Mouse (Mus musculus): ENCODE results near the gene Iffo1. TPM values are rescaled to one million over a fixed set of nuclear protein-coding genes. Genes with fewer than 3 reads are reported as not detected.

Gene Iffo1
- total RNA-seq (2021): 10 to 100 TPM; 49.7 to 50.7 TPM
- long read RNA-seq, partial matches to known transcripts: 12 of 26 reads
- long read RNA-seq, other reads (novel, unspliced or antisense): 10 of 26 reads

DNA sequence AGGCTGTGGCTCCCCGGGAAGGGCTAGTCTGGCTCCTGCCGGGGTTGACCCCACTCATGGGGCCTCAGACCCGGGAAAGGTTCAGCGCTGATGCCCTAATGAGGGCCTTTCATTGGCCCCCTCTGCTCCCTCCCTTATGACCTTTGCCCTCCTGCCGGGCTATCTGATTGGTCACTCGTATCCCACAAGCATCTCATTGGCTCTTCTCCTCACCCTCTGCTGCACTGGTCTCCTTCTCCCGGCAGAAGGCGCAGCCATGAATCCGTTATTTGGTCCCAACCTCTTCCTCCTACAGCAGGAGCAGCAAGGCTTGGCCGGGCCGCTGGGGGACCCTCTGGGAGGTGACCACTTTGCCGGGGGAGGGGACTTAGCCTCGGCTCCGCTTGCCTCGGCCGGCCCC lies at the start of gene Iffo1:
Iffo1 (plus strand) TSS at position 241 of the 400 bp plus-strand sequence.
- peak; percentile 89 to 93 for DNase-seq (ENCODE audit: low spot score in 2 of 2)

DNA sequence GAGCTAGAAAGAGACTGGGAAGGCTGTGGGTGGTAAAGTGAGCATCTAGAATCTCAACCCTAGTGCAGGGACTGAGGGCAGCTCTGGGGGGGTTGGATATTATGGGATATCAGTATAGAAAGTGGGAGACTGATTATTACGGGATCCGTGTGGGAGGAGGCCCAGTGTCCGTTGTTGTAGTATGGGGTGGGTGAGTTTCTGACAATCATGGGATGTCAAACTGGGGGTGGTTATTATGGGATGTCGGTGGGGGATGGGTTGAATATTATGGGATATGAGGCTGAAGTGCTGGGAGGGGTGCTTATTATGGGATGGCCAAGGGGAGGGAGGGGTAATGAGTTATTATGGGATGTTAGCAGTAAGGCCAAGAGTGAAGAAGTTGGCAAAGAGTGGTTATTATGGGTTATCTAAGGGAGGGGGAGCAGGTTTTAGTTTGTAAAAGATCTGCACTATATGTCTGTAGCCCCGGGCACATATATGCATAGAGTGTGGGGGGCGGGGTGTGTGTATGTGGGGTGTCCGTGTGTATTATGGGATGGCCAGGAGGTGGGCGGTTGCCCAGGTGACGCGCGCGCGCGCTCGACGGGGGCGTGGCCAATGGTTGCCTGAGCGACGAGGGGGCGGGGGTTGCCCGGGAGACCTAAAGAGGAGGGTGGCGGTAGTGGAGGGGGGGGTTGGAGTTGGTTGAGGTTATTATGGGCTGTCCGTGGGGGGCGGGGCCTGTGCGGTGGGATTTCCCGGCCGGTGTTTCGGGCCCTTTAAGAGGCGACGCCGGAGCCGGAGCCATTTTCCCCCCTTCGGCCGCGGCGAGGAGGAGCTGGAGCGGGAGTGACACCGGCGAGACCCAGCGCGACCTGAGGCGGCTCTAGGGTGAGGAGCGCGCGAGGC lies 49.4 kb upstream of the Iffo1 start, which contains the start of gene Chd4:
Chd4 (plus strand) TSS at position 591 of the 888 bp plus-strand sequence.
- peak; percentile 96 to 98 for DNase-seq (ENCODE audit: low spot score in 2 of 2)

DNA sequence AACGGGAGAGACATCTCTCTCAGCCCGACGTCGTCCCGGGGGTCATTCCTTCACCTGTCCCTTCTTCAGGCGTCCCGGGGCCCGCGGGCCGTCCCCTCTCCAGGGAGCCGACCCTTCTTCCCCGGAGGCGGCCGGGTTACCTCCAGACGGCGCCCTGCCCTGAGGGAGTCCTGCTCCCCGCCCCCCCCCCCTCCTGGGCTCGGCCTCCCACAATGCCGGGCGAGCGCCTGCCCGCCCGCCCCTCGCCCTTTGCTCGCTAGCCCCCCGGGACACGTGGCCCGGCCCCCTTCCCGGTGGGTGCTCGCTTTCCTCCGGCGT lies 48.8 kb upstream of the Iffo1 start:
- no peak for DNase-seq (ENCODE audit: low spot score in 2 of 2)

DNA sequence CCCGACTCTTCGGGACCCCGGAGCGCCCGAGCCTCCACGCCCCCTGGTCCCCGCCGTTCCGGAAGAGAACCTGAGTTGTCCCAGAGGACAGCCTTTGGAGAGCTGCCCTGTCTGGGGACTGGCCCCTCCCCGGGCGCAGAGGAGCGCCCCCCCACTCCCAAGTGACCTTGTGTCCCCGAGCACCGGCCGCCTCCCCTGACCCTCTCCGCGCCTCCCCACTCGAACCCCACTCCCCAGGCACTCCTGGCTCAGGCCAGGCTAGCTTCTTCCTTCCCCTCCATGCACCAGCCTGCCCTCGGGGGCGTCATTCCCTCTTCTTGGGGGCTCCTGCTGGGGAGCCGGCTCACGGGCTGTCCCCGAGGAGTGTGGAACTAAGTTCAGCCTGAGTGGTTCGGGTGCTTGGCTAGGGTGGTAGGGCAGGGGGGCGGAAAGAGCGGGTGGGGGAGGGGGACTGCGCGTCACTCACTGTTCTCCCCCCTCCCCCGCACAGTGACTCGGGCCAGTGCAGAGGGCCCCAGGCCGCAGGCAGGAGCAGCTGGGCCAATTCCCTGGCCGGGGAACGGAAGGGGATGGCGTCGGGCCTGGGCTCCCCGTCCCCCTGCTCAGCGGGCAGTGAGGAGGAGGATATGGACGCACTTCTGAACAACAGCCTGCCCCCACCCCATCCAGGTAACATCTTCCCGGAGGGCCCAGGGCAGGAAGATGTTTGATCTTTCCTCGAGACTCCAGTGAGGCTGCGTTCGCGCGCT lies 48.3 kb upstream of the Iffo1 start:
- DNase-seq (ENCODE audit: low spot score in 2 of 2): peak; percentile 64 to 74

DNA sequence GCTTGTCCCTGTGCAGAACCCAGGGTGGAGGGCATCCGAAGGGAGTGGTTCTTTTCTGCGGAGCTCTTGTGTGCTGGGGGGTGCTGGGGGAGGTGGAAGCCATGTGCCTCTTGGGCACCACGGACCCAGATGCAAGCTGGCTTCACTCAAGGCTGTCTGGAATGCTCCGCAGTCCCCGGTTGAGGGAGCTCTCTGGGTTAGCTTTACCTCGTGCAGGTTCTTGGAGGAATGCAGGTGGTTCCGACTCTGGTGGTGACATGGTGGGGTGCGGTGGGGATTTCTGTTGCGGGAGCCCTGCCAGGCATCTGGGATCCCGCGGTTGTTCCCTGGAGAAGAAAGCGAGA lies 47.7 kb upstream of the Iffo1 start:
- no peak for DNase-seq (ENCODE audit: low spot score in 2 of 2)

DNA sequence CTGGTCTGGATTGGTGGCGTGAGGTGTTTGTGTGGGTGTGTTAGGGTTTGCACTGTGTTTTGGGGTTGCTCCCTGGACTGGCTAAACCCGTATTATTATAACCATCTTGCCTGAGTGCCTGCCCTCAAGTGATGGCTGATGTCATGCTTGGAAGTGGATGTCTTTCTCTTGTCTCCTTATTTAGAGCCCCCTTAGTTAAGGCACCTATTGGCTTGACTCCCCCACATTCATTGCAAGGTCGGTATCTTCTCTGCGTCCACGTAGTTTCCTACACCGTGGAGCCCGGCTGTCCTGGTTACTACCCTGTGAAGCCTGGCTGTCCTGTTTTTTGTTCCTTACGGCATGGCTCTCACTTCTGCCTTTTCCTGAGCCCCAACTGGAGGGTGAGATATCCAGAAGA lies 47.1 kb upstream of the Iffo1 start:
- DNase-seq (ENCODE audit: low spot score in 2 of 2): no peak

DNA sequence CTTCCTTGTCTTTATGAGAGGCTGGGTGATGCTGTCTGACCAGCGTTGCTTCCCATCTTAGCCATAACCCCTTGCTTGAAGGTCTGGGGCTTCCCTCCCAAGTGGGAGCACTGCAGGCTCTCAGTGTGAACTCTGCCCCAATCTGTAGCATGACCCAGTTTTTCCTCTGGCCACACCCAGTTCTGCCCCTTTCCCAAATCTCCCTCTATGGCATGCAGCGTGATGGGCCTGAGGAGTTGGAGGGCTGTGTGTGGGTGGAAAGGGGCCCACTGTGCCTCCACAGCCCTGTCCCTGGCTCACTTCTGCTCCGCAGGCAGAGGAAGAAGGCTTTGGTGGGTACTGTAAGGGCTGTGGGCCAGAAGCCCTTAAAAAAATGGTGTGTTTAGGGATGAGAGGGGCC lies 46.5 kb upstream of the Iffo1 start:
- DNase-seq (ENCODE audit: low spot score in 2 of 2): peak in 1 of 2 experiments; percentile 19

DNA sequence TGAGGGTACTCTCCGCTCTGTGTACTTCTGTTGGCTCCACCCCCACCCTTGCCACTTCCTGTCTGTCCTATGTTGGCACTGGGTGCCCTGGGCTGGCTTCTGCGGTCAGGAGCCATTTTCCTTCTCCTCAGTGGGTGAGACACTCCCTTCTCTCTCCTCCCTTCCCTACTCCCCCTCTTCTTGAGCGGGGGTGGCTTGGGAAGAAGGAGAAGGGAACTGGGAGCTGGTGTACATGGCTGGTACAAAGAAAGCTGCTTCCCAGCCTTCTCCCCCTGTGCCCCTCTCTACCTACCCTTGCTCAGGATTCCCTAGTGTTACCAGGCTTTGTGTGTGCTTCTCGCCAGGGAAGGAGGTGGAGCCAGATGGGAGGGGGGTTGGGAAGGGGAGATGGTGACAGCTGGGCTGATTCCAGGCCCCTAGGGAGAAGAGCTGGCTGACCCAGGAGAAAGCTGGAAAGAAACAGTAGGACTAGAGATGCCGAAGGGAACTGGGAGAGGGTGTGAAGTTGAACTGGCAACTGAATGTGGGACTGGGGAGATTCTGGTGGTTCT lies 45.5 kb upstream of the Iffo1 start:
- DNase-seq (ENCODE audit: low spot score in 2 of 2): peak in 1 of 2 experiments; percentile 63

DNA sequence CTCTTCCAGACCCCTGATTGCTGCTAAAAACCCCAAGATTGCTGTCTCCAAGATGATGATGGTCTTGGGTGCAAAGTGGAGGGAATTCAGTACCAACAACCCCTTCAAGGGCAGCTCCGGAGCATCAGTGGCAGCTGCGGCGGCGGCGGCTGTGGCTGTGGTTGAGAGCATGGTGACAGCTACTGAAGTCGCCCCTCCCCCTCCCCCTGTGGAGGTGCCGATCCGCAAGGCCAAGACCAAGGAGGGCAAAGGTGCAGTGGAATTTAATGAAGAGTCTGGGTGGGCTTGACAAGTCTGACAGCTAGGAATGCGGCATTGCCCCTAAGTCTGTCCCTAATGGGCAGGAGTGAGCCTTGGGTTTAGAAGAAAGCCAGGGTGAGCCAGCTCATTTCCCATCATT lies 43.6 kb upstream of the Iffo1 start:
- DNase-seq (ENCODE audit: low spot score in 2 of 2): no peak

DNA sequence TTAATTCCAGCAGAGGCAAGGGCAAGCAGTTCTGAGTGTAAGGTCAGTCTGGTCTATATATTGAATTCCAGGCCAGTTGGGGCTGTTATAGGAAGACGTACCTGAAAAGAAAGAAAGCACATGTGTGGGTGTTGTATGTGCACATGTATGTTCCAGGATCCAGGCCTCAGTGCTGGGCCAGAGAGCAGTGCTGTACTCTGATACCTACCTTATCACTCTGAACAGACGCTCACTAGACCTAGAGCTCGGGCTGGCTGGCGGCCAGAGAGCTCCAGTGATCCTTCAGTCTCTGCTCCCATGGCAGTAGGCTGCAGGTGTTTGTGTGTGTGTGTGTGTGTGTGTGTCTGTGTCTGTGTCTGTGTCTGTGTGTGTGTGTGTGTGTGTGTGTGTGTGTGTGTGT lies 40.8 kb upstream of the Iffo1 start:
- no peak for DNase-seq (ENCODE audit: low spot score in 2 of 2)

DNA sequence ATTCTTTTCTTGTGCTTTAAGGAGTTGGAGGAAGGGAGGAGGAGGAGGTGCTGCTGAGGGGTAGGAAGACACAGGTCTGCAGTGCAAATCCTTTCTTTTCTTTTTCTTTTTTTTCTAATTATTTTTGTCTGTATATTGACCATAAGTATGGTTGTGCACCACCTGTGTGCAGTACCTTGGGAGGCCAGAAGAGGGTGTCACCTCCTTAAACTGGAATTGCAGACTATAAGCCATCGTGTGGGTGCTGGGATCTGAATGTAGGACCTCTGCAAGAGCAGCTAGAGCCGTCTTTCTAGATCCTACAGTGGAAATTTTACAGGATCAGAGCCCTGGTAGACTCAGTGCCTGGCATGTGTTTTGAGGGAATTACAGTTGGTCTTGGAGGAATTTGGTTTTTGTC lies 37.3 kb upstream of the Iffo1 start:
- DNase-seq (ENCODE audit: low spot score in 2 of 2): no peak

DNA sequence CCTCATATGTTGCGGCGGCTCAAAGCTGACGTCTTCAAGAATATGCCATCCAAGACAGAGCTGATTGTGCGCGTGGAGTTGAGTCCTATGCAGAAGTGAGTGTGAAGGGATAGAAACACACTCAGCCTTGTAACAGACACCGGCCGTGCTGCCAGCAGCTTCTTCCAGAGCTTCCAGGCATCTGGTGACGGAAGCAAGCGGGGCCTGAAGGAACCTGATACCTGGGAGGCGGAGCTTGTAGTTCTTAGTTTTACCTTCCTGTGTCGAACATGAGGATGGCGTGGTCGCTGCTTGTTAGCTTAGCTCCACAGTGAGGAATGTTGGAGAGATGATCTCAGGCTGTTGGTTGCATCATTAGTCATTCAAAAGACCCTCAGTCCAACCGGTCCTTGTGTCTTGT lies 35.7 kb upstream of the Iffo1 start:
- DNase-seq (ENCODE audit: low spot score in 2 of 2): no peak

DNA sequence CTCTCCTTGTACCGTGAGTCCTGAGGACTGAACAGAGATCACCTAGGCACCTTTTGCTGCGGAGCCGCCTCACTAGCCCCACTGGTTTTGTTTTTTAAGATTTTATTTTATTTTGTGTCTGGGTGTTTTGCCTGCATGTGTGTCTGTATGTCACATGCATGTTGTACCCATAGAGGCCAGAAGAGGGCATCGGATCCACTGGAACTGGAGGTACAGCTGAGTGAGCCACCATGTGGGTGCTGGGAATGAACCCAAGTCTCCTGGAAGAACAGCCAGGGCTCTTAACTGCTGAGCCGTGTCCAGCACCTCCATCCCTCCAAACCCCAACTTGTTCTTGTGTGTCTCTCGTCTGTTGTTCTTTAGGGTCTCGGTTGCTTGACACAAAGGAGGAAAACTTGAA lies 34.1 kb upstream of the Iffo1 start:
- DNase-seq (ENCODE audit: low spot score in 2 of 2): peak; percentile 69 to 73

DNA sequence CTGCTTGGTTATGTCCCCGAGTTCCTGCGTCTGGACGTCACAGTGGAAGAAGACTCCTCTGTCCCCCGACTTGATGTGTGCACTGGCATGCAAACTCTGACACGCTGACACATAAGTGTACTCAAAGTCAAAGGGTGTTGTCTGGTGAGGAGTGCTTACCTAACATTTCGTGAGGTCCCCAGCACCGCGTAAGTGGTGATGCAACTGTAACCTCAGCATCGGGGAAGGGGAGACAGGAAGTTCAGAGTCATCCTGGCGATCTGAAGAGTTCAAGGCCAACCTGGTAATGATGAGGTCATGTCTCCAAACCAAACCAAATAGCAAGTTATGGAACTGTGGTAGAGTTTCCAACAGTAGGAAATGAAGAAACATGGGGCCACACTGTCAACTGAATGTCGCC lies 32.5 kb upstream of the Iffo1 start:
- DNase-seq (ENCODE audit: low spot score in 2 of 2): no peak

DNA sequence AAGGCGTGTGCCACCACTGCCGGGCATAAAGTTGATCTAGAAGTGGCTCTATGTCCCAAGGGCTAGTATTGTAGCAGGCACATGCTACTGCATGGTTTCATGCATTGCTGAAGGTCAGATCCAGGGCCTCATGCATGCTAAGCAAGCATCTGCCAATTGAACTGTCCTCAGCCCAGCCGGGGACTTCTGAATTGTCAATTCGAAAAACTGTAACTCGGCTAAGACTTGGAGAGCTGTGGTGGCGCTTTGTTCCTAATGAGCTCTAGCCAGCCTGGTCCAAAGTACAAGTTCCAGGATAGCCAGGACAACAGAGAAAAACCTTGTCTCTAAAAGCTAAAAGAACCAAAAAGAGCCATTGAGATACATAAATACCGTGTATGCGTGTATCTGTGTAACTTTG lies 25.7 kb upstream of the Iffo1 start:
- DNase-seq (ENCODE audit: low spot score in 2 of 2): no peak

DNA sequence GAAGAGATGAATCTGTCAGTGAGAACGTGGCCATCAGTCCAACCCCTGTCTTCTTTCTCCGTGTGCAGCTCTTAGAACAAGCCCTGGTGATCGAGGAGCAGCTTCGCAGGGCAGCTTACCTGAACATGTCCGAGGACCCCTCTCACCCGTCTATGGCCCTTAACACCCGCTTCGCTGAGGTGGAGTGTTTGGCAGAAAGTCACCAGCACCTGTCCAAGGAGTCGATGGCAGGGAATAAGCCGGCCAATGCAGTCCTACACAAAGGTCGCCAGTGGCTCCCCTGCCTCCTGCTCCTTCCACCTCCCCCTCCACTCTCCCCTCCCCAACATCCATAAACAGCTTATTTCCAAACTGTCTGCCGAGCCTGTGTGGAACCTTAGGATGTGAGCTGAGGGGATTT lies 16.3 kb upstream of the Iffo1 start:
- DNase-seq (ENCODE audit: low spot score in 2 of 2): no peak

DNA sequence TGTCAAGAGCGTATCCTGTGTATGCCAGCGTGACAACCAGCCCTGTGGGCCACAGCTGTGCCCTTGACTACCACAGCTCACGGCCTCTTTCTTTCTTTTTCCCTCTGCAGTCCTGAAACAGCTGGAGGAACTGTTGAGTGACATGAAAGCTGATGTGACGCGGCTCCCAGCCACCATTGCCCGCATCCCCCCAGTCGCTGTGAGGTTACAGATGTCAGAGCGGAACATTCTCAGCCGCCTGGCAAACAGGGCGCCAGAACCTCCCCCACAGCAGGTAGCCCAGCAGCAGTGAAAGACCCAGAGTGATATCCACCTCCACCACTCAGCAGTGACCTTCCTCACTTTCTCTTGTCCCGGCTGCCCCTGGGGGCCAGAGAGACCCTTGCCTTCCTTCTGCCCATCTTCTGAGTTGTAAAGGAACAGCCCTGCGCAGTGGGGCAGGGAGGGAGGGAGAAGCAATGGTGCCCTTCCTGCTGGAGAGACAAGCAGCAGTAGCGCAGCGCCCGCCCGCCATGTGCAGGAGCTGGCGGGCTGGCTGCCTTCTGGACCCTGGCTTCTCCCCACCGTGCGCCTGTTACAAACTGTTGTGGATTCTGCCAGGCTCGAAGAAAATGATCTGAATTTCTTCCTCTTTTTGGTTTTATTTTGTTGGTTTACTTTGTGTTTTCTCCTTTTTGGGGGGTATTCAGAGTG lies 15.2 kb upstream of the Iffo1 start:
- DNase-seq (ENCODE audit: low spot score in 2 of 2): no peak

DNA sequence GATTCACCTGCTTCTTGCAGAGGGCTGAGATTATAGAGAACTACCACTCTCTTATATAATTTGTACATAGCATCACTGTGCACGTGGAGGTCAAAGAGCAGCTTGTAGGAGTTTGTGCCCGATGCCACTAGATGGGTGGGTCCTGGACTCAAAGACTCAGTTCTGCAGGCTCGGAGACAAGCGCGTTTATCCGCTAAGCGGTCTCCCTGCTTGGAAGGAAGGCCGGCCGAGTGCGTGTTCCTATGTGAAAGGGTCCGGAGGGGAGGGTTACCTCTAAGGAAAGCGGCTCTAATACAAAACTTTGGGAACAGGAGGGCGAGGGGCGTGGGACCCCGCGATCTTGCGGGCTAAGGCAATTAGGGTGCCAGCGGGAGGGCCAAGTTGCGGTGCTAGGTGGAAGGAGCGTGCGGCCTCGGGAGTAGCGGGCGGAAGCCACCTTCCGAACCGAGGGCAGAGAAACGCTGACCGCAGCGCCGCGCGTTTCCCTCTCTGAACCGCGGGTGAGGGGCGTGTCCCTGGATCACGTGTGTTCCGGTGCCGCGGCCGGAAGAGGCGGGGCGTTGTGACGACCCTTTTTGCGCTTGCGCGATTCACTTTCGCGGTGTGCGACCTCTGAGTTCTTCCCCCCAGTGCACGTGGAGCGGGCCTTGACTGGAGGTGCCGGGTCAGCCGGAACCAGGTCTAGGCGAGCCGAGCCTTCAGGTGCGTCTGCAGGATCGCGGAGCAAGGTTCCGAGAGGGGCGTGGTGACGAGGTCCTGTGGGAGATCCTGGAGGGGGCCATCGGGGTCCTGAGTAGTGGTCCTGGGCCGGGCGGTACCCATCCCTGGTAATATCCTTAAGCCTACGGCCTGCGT lies 13.5 kb upstream of the Iffo1 start, which contains the start of gene Nop2:
Nop2 (plus strand) TSS at position 608 of the 855 bp plus-strand sequence.
- peak; percentile 81 to 87 for DNase-seq (ENCODE audit: low spot score in 2 of 2)

DNA sequence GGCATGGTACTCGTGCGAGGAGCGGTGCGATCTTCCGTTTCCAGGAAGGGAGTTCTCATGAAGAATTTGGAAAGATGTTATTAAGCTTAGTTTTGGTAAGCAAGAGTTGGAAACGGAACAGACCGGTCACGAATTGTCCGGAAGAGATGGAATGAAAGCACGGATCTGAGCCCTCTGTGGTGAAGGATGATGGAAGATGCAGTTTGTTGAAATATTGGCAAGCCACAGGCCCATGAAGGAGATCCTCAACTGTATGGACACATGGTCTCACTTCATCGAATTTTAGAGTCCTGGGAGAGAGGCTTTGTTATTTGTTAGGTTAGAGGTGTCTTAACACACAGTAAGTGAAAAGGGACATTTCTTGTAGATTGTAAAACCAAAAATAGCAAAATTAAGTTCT lies 12.6 kb upstream of the Iffo1 start:
- no peak for DNase-seq (ENCODE audit: low spot score in 2 of 2)

DNA sequence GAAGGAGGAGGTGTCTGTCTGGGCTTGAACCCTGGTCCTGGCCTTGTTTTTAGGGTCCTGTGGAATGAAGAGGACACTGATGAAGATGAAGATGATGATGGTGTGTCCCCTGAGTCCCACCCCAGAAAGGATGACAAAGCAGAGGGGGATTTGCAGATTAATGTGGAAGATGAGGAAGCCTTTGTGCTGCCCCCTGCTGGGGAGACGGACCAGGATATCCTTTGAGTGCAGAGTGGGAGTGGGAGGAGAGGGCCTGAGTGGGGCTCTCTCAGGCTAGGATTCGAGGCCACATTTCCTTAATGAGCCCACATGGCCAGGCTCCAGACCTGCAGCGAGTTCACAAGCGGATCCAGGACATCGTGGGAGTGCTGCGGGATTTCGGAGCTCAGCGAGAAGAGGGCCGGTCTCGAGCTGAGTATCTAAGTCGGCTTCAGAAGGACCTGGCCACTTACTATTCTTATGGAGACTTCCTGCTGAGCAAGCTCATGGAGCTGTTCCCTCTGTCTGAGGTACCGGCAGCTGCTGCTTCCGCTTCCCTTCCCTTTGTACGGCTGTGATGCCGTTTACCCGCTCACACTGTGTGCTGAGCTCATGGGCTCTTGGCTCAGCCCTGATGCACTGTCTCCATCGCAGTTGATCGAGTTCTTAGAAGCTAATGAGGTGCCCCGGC lies 7.9 kb upstream of the Iffo1 start:
- peak; percentile 63 to 68 for DNase-seq (ENCODE audit: low spot score in 2 of 2)

Measured in layer of hippocampus, postnatal 10 days (tissue).